Mouse (Mus musculus) granulocyte monocyte progenitor cell, adult 5-6 weeks (primary cell): ENCODE data around the gene Csnk1g2. TPM values are rescaled to one million over a fixed set of nuclear protein-coding genes. Genes with fewer than 3 reads are reported as not detected.
"Not testable (repeated sequence)": the region's sequence is repeated elsewhere in the genome, so short reads cannot be mapped to it uniquely, and the experiment has no call there.

Experiments used
- ATAC-seq: replicated peaks from 2 replicates; pipeline ENCODE4 v1.8.0; 2016; ENCODE audit warnings: mild to moderate bottlenecking, moderate TSS enrichment, inconsistent platforms; ENCODE audit not compliant: poor library complexity, severe bottlenecking
- total RNA-seq, 2 experiments: library from RNA; stranded (forward) in 1 of 2; stranded (reverse) in 1 of 2; fragments of 200-712, 200-1000 nt in 1 of 2; fragments of >200 nt in 1 of 2; fragmentation: Nextera tagmentation in 1 of 2; gene quantifications; 2 replicates each; pipeline ENCODE4 v1.2.3; 2014 to 2017

The Csnk1g2 gene
- total RNA-seq, 2 experiments from 2014 or later: 47.7 to 127 TPM

DNA sequence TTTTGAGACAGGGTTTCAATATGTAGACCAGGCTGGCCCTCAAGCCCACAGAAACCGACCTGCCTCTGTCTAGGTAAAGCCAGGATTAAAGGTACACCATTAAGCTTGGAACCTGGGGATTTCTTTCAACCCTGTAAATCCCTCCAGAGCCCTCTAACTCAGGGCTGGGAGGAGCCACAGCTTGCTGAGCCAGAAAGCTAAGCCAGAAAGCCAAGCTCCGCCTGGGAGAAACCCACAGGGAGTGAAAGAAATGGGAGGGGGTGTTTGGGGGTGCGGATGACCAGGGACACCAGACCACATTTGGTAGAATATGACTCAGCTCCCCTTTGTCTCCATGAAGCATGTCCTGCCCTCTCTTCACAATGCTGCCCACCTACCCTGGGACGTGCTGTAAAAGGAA is 26.3 kb upstream of the Csnk1g2 start:
- no peak for ATAC-seq

DNA sequence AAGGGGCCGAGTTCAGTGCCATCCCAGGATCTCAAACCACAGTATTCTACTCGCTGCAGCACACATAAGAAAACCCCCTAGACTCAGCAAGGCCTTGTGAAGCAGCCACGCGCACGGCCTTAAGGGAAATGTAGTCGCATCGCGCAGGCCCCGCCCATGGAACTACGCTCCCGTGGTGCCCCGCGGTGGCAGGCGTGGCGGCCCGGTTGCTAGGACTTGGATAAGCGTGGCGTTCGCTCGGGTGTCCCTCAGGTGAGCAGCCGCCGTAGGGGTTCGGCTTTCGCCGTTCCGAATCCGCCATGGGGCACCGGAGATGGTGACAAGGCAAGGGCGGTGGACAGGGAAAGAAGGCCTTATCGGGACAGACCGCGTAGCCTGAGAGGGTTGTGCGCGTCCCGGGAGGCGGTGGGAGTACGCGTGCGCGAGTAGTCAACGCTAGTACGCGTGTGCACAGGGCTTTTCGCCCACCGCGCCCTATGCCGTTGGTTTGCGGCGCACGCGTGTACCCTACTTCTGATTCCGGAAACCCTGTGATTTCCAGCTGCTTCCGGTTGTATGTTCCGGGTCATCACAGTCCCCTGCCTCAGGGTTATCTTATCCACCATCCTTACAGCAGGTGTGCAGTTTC is 19.8 kb upstream of the Csnk1g2 start, which contains the start of the genes Scamp4 and Adat3:
TSS of gene Scamp4 (plus strand) at position 175 of the 628 bp plus-strand sequence.
TSS of gene Adat3 (plus strand) at position 183 of the 628 bp plus-strand sequence.
- peak; percentile 92 for ATAC-seq

DNA sequence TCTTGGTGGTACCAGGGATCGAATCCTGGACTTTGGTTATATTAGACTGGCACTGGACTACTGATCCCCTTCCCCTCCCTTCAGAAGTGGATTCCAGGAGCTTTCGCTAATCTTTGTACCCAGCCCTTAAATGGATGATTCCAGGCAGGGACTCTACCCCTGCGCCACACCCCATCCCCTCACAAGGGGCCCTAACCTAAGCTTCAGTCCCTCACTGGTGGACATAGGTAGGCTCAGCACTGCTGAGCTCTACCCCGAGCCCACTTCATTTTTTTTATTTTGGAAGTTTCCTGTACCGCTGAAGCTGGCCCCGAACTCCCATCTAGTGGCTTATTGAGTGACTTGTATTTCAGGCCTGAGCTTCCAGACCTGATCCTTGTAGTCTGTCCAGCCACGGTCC is 19.3 kb upstream of the Csnk1g2 start:
- no peak for ATAC-seq

DNA sequence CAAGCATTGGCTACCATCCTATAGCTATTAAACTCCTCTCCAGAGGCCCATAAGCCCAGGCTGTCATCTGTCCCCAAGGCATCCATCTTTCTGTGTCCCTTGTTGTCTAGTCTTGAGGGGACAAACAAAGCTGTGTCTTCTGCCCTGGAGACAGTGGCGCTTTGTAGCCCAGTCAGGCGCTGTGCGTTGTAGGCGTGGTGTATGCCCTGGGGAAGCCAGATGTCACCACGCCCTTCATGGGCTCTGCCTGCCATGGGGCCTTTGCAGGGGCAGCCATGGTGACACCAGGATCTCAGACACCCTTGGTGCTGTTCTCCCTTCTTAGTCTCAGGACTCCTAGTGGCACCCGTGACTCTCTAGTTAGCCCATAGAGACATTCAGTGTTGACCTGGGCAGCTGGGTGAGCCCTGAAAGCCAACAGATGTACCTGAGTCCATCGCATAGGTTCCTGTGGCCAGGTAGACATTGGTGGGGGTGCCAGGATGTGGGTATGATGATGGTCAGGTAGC is 18.6 kb upstream of the Csnk1g2 start:
- no peak for ATAC-seq

DNA sequence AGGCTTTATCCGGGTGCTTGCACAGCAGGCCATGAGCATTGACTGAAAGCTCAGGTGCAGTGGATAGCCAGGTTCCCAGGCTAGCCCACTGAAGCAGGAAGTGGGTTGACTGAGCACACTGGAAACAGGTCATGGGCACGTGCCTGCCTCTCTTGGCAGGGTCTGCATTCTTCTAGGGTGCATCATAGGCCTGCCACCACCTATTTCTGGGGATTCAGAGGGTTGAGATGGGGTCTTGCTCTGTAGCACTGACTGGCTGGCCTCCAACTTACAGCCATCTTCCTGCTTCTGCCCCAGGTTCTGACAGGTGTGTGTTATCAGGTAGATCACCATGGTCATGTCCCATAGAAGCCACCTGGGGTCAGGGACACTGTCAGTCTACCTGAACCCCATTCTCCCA is 17.6 kb upstream of the Csnk1g2 start:
- ATAC-seq: no peak

DNA sequence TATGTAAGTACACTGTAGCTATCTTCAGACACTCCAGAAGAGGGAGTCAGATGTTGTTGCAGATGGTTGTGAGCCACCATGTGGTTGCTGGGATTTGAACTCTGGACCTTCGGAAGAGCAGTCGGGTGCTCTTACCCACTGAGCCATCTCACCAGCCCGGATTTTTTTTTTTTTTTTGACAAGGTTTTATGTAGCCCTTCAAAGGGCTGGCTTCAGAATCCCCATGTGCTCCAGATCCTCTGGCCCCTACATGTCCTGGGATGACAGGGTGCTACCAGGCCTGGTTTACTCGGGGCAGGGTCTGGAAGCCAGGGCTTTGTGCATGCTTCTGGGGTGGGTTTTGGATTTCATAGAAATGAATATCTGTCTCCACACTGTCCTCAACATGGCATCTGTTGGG is 16.9 kb upstream of the Csnk1g2 start, which contains the start of gene Gm49322:
TSS of gene Gm49322 (plus strand) at position 301 of the 400 bp plus-strand sequence.
- ATAC-seq: not testable (repeated sequence)

DNA sequence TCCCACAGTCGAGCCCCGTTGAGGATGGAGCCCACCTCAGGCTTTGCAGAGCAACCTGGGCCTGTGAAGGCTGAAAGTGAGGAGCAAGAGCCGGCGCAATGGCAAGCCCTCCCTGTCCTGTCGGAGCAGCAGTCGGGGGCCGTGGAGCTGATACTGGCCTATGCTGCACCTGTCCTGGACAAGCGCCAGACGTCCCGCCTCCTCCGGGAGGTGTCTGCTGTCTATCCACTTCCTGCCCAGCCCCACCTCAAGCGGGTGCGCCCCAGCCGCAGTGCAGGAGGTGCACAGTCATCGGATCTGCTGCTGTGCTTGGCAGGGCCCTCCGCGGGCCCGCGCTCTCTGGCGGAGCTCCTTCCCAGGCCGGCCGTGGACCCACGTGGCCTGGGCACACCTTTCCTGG is 16.3 kb upstream of the Csnk1g2 start:
- no peak for ATAC-seq

DNA sequence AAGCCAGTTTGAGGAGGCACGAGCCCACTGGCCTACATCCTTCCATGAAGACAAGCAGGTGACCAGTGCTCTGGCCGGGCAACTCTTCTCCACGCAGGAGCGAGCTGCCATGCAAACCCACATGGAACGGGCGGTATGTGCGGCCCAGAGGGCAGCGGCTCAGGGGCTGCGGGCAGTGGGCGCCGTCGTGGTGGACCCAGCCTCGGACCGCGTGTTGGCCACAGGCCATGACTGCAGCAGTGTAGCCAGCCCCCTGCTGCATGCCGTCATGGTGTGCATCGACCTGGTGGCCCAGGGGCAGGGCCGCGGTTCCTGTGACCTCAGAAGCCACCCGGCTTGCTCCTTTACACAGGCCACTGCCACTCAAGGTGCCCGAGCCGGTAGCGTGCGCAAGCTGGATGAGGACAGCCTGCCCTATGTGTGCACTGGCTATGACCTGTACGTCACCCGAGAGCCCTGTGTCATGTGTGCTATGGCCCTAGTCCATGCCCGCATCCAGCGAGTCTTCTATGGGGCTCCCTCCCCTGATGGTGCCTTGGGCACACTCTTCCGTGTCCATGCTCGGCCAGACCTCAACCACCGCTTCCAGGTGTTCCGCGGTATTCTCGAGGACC is 15.8 kb upstream of the Csnk1g2 start:
- ATAC-seq: no peak

DNA sequence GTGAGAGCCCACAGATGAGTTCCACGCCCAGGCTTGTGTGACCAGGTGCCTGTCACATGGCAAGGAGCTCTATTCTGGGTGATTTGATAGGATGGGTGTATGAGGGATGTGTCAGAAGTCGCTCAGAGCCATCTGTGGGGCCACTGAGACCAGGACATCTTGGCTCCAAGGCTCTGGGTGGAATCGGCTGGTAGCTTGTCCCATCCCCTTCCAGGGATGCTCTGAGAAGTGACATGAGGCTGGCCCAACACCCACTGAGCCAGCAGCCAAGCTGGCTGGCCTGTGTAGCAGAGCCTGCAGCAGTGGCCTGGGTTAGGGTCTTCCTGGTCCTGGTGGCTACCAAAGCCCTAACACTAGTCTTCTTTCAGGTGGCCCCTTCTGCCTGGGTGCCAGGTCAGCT is 14.2 kb upstream of the Csnk1g2 start:
- ATAC-seq: no peak

DNA sequence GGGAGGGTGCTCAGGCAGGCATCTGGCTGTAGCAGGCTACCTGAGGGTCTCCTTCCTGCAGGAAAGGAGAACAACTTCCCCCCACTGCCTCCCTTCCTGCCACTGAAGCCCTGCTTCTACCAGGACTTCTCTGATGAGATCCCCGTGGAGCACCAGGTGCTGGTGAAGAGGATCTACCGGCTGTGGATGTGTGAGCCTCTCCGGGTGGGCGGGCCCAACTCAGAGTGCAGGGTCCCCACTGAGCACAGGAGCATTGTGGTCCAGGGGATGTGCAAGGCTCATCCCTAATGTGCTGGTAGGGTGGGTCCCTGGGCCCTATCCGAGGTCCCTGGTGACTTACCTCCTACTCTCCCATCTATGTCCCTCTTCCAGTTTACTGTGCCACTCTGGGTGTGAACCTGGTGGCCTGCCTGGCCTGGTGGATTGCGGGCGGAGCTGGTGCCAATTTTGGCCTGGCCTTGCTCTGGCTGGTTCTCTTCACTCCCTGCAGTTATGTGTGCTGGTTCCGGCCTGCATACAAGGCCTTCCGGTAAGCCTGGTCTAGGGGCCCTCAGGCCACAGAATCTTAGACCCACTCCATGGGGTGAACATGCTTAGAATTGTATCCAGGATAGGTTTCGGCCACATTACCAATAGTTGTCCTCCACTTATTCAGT is 13.2 kb upstream of the Csnk1g2 start:
- no peak for ATAC-seq

DNA sequence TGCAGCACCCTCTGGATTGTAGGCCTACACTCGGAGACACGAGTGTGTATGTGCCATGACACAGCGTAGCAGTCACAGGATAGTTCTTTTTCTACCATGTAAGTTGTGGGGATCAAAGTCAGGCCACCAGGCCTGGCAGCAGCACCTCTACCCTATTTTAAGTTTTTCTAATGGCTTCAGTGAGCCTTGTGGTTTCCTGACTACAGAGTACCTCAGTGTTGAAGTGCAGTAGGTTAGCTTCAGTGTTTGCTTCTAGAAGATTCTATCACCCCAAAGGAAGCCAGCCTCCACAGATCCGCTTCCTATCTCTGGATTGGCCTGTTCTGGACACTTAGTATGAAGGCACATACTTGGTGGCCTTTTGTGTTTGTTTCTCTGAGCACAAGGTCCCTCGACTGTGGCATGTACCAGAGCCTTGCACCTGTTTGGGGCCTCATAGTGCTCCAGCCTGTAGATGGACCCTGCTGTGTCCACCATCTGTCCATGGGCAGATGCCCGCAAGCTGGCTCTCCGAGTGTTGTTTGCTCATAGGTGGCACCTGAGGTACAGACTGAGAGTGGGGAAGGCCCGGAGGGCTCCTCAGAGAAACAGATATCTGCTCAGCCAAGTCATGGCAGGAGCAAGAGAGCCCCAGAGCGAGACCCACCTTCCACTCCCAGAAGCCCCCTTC is 12.4 kb upstream of the Csnk1g2 start:
- no peak for ATAC-seq

DNA sequence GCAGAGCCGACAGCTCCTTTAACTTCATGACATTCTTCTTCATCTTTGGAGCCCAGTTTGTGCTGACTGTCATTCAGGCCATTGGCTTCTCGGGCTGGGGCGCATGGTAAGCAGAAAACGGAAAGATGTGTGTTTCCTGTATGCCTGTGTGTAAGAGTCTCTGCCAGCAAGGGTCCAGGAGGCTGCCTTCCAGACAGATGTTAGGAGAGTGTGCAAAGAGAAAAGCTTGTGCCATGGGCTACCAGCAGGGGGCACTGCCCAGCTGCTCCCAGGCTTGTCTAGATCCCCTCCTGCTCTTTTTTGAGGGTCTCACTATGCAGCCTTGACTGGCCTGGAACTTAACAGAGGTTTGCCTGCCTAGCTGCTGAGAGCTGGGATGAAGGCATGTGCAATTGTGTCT is 11.6 kb upstream of the Csnk1g2 start:
- peak; percentile 65 for ATAC-seq

DNA sequence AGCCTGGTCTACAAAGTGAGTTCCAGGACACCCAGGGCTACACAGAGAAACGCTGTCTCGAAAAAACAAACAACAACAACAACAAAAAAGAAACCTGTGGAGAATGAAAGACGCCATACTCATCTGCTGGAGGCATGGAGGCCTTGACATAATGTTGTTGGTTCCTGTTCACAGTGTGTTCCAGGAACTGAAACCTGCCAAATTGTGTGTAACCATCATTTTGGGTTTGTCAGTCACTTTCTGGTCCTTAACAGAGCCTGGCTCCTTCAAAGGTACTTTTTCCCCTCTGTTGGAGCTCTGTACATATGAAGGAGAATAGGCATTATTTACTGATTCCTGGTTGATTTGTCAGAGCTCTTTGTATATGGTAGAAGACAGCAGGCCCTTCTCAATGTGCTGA is 10.7 kb upstream of the Csnk1g2 start:
- ATAC-seq: 0 out of 2 replicates have a peak, but pooled peaks have one; percentile 43

DNA sequence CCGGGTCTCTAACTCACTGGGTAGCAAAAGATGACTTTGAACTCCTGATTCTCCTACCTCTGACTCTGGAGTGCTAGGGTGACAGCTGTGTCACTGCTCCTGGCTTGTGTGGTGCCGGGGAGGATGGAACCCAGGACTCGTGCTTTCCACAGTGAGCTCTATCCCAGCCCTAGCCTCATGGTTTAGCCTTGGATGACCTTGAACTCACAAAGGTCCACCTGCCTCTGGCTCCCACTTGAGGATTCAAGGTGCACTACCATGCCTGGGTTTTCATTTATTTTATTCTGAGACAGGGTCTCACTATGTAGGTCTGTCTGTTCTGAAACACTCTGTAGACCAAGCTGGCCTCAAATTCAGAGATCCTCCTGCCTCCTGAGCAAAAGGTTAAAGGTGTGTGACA is 8.8 kb upstream of the Csnk1g2 start:
- ATAC-seq: no peak

DNA sequence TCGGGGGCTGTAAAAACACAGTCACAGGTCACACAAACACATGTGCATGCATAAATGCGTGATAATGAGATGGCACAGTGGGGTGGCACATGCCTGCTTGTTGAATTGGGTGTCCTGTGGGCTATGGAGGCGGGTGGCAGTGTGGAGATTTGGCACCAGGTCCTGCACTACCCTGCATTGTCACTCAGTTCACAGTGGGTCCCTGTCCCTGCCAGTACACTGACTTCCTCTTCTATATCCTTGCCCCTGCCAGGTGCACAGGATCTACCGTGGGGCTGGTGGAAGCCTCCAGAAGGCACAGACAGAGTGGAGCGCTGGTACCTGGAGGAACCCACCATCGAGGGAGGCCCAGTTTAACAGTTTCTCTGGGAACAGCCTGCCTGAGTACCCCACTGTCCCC is 8.3 kb upstream of the Csnk1g2 start:
- ATAC-seq: no peak

DNA sequence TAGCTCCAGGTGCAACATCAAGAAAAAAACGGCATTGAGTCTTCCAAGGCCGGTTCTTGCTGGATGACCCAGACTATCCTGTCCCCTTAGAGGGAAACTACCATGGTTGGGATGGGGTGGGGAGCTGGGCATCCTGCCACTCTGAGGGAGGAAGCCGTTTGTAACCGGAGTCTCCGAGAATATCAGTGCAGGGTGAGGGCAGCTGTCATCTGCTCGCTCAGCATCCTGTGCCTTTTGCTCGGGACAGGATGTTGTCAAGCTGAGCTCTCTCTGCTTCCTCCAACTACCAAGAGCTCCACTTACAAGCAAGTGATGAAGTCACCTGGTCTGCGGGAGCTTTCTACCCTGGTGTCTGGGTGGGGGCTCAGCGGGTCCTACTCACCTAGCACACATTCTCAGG is 4.5 kb upstream of the Csnk1g2 start:
- ATAC-seq: no peak

DNA sequence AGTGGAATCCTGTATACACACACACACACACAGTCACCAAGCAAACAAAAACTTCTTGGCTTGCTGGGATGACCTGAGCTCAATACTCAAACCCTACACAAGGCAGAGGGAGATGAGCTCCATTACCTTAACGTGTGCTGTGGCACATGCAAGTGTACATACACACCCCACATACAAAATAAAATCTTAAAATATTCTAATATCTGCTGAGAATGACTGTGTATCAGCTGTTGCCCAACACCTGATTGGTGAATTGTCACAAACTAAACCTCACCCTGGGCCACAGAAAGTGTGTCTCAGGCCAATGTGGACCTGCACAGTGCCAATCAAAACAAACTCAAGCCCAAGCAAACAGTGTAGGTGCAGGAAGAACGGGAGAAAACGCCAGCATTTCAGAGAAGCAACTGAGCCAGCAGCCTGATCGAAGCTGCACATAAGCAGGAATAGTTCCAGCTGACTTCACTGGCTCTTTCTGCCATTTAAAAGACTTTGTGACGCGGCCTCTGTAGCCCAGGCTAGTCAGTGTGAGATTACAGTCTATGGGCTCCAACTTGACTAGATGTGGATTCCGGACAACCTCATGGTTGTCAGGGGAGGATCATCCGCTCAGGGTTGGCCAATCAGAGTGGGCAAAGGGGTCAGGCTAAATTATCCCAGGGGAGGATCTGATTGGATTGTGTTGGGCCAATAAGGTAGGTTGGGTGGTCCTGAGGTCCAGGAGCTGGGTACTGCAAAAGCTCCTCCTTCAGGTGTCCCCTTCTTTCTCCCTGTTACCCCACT is 3.0 kb upstream of the Csnk1g2 start:
- ATAC-seq: no peak

DNA sequence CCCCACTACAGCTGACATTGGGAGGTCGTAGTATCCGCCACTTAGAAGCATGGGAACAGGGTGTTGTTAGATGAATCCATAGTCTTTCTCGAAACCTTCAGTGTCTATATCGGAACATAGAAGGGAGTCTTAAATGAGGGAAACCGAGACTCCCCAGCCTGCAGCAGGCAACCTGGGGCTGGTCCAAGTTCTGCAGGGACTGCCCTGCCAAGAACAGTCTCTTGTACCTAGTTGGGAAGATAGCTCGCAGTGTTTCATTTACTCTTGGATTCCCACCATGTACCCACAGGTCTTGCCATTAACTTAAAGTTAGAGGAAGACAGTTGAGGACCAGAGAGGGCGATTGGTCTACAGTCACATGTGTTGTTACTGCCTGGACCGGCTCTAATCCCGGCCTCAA is 2.3 kb upstream of the Csnk1g2 start:
- no peak for ATAC-seq

DNA sequence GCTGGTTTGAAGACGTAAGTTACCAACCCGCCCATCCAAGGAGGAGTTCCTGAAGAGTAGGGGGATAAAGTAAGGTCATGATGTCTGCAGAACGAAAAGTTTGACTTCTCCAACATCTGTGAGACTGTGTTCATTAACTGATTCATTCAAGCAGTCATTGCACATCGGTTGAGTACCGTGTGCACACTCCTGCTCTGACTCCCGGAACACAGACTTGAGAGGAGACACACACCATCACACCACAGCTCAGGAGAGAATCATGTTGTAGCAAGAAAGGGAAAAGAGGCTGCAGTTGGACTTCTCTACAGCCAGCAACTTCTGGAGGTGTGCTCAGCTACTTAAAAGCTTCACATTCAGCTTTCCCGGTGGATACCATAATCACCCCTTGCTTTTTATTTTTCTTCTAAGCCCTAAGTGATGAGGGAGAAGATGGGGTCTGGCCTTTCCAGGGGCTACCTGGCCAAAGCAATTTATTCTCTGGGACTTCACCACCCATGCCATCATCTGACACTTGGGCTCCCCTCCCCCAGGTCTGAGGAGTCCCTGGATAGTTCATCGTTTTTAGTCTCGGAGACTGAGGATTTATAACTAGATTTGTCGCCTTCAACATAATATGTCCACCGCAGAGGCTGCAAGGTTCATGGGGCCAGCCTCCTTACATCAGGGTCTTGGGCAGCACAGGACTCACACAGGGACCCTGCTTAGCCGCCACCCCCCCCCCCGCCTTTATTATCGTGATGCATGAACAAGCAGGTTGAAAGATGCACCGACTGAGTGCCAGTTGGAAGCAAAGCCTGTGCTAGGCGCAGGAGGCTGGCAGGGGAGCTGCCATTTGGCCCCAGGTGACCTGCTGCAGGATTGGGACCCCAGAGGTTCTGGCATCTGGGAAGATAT is 1.6 kb upstream of the Csnk1g2 start:
- no peak for ATAC-seq
